Comparison of ENCODE assay signal across 18 mouse cellular contexts in genomic region chr7:19791504-19791903, GRCm38 (mm10). TPM values are rescaled to one million over a fixed set of nuclear protein-coding genes. Genes with fewer than 3 reads are reported as not detected.
"Had no signal": no experiment of that assay in that cellular context is flagged by ENCODE, and none has a peak within 500 bp of the region (broad histone marks: within the 10 kb centered on the region; RNA-seq: fewer than 3 reads in every experiment).

No protein-coding gene starts in this region.

RNA-seq across cellular contexts. Expression of gene Cblc, which starts 5.1 kb away (rescaled TPM):
- total RNA-seq: heart, postnatal 14 days; heart, postnatal 4 days; hematopoietic stem cell, adult 5-6 weeks; hindbrain, postnatal 0 days; layer of hippocampus, adult 18-20 months; layer of hippocampus, adult 2 months; layer of hippocampus, adult 8-10 months; layer of hippocampus, postnatal 10 days; layer of hippocampus, postnatal 14 days; layer of hippocampus, postnatal 25 days; layer of hippocampus, postnatal 36 days; left cerebral cortex, adult 18-20 months; left cerebral cortex, adult 2 months; left cerebral cortex, adult 8-10 months had no signal
- polyA plus RNA-seq: heart, embryonic 14.5 days; hindbrain, embryonic 13.5 days; hindbrain, embryonic 14.5 days; hindbrain, embryonic 15.5 days had no signal
